Mouse (Mus musculus): ENCODE measurements around the gene Fkbpl.

GRCm38 (mm10) chr17:34604061-34604508 is 40.5 kb upstream of the Fkbpl start, which contains the start of gene Agpat1:
- no peak for TF ChIP-seq CTCF (IDR thresholded peaks at IDR 0.05; ENCODE audit: extremely low read depth, insufficient read depth, insufficient read length, insufficient replicate concordance)
- TF ChIP-seq POLR2A (IDR thresholded peaks at IDR 0.05; ENCODE audit: low read depth, low read length), result peak; percentile 70

All from spleen, adult 2 months (tissue).